Mouse (Mus musculus): ENCODE results near the gene Cdkn2aip. TPM values are rescaled to one million over a fixed set of nuclear protein-coding genes. Genes with fewer than 3 reads are reported as not detected.

The Cdkn2aip gene
- polyA plus RNA-seq, 1 experiment from 2014 or later: 34.6 TPM

DNA sequence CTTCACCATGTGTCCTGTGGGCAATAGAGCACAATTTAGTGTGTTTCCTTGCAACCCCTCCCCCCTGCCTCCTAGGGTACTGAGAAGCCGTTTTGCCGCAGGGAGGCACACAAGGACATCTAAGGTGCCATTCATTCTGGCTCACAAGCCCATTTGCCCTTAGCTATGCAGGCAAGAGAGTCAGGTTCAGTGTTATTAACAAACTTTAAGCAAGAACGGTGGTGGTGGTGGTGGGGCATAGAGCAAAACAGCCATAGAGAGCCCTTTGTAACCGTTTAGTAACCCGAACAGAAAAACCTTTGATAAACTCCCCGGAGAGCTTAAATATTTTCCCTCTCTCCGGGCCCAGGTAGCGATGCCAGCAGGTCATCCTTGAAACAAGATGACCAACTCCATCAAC, 29.3 kb upstream of the Cdkn2aip start:
- 28% methylated on average over 8 of the region's 8 CpGs for WGBS
- Histone ChIP-seq H3K9ac (replicated peaks) (no peak overlapping the region), H3K27ac (peak overlapping the region; percentile 77), H3K4me2 (peak overlapping the region; percentile 38), H3K9me3 (no peaks in the 10 kb centered on the region), H3K27me3 (peaks cover 4% of the 10 kb centered on the region; the same call in 1 of the 2 replicates), H3K4me3 (replicated peaks) (no peak overlapping the region), H3K4me1 (replicated peaks) (peaks cover 14% of the 10 kb centered on the region), H3K36me3 (no peaks in the 10 kb centered on the region)
- peak; percentile 70 for ATAC-seq (ENCODE audit: insufficient number of reproducible peaks, insufficient read depth, low FRiP score, low TSS enrichment, low read depth)

DNA sequence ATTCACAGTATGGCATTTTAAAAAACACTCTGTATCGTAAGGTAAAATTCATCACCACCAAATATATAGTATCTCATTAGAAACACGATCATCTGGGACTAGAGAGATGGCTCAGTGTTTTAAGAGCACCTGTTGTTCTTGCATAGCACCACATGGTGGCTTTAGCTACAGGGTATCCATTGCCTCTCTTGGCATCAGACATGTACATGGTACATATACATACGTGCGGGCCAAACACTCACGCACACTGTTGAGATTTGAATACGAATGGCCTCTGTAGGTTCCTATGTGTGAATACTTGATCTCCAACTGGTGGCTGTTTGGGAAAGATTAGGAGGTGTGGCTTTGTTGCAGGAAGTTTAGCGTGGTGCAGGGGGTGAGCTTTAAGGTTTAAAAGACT, 28.6 kb upstream of the Cdkn2aip start:
- ATAC-seq (ENCODE audit: insufficient number of reproducible peaks, insufficient read depth, low FRiP score, low TSS enrichment, low read depth): no peak
- Histone ChIP-seq H3K27me3 (peaks cover 4% of the 10 kb centered on the region; the same call in 1 of the 2 replicates), H3K9ac (replicated peaks) (no peak overlapping the region), H3K9me3 (no peaks in the 10 kb centered on the region), H3K36me3 (no peaks in the 10 kb centered on the region), H3K4me1 (replicated peaks) (peaks cover 14% of the 10 kb centered on the region), H3K27ac (peak overlapping the region; percentile 77), H3K4me3 (replicated peaks) (no peak overlapping the region), H3K4me2 (no peak overlapping the region)
- WGBS: 83% methylated on average over 7 of the region's 7 CpGs

DNA sequence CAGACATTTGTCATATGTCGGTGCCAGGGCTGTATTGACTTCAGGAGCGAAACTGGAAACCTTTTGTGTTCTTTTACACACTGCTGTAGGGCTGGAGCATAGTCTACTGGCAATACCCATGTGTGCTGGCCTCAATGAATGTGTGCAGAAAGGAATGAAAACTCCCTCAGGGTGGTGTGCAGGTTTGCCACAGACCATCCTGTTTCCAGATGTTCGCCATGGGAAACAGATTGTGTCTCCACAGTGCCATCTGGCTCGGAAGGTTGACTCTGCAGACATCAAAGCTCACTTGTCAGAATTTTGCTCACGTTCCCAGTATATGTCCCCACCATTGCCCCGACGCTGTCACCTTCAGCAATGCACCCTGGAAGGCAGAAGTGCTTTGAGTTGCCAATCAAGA, 23.4 kb upstream of the Cdkn2aip start:
- H3K4me3 ChIP-seq (replicated peaks): no peak overlapping the region
- H3K36me3 ChIP-seq: no peaks in the 10 kb centered on the region
- no peak overlapping the region for H3K27ac ChIP-seq
- H3K4me1 ChIP-seq (replicated peaks): peaks cover 16% of the 10 kb centered on the region
- no peak for ATAC-seq (ENCODE audit: insufficient number of reproducible peaks, insufficient read depth, low FRiP score, low TSS enrichment, low read depth)
- no peak overlapping the region for H3K4me2 ChIP-seq
- no peaks in the 10 kb centered on the region for H3K9me3 ChIP-seq
- 28% methylated on average over 7 of the region's 7 CpGs for WGBS
- H3K27me3 ChIP-seq: peaks cover 4% of the 10 kb centered on the region; the same call in 1 of the 2 replicates
- no peak overlapping the region for H3K9ac ChIP-seq (replicated peaks)

DNA sequence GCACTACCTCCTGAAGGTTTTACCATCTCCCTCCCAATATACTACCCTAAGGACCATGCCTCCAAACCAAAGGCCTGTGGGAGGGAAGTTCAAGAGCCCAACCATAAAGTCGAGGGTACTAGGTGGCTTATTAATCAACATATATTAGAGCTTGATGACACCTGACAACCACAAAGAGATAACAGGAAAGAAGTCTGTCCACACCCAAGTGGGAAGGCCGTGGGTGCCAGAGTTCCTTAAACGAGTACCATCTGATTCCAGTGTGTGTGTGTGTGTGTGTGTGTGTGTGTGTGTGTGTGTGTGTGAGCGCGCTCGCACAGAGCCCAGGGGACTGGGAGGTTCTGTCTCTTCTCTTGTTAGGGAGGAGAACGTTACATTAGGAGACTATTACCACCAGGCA, 15.6 kb upstream of the Cdkn2aip start:
- Histone ChIP-seq H3K4me2 (no peak overlapping the region), H3K27ac (no peak overlapping the region), H3K4me1 (replicated peaks) (peaks cover 3% of the 10 kb centered on the region; the same call in 1 of the 2 replicates), H3K4me3 (replicated peaks) (no peak overlapping the region), H3K9me3 (0 out of 2 replicates have a peak, but pooled peaks cover 3% of the 10 kb centered on the region), H3K36me3 (no peaks in the 10 kb centered on the region), H3K27me3 (peaks cover 4% of the 10 kb centered on the region), H3K9ac (replicated peaks) (no peak overlapping the region)
- ATAC-seq (ENCODE audit: insufficient number of reproducible peaks, insufficient read depth, low FRiP score, low TSS enrichment, low read depth): no peak
- WGBS: 75% methylated on average over 7 of the region's 7 CpGs

DNA sequence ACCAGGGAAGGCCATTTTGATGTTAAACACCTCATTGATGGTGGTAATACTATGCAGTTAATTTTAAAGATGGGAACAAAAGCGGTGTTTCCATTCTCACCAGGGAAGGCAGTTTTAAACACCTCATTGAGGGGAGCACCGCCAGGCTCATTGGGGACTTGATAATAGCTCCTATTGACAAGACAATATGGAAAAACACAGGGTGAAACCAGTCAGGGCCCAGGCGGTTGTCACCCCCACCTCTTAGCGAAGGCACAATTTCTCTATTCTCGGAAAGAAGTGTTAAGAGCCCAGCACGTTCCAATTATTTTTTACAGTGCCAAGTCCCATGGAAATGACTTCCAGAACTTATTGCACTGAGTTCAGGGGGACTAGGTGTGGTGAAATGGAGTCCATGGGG, 13.2 kb upstream of the Cdkn2aip start:
- ATAC-seq (ENCODE audit: insufficient number of reproducible peaks, insufficient read depth, low FRiP score, low TSS enrichment, low read depth): no peak
- 0 out of 2 replicates have a peak, but pooled peaks cover 3% of the 10 kb centered on the region for H3K9me3 ChIP-seq
- H3K27me3 ChIP-seq: peaks cover 4% of the 10 kb centered on the region
- no peak overlapping the region for H3K27ac ChIP-seq
- H3K9ac ChIP-seq (replicated peaks): no peak overlapping the region
- WGBS: 20% methylated on average over 6 of the region's 6 CpGs
- no peak overlapping the region for H3K4me2 ChIP-seq
- H3K4me1 ChIP-seq (replicated peaks): peaks cover 3% of the 10 kb centered on the region; the same call in 1 of the 2 replicates
- H3K4me3 ChIP-seq (replicated peaks): no peak overlapping the region
- no peaks in the 10 kb centered on the region for H3K36me3 ChIP-seq

DNA sequence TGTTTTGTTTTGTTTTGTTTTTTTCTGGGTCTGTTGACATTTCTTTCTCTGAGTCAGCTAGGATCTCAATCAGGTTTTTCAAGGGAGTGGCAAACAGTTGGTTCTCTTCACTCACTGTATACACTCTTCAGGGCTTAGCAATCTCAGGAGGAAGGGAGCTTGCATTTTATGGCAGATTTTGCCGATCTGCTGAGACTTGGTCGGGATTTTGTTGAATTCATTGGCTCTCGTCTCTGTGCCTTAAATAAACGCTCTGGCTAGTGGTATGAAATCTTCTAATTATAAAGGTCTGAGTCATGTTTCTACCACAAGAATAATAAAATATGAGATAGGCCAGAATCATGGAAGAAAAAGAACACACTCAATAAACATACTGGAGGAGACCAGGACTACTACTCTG, 7.9 kb upstream of the Cdkn2aip start:
- H3K27ac ChIP-seq: no peak overlapping the region
- no peaks in the 10 kb centered on the region for H3K36me3 ChIP-seq
- no peaks in the 10 kb centered on the region for H3K4me1 ChIP-seq (replicated peaks)
- no peak overlapping the region for H3K9ac ChIP-seq (replicated peaks)
- no peak for ATAC-seq (ENCODE audit: insufficient number of reproducible peaks, insufficient read depth, low FRiP score, low TSS enrichment, low read depth)
- no peak overlapping the region for H3K4me2 ChIP-seq
- WGBS: 70% methylated on average over 4 of the region's 4 CpGs
- H3K4me3 ChIP-seq (replicated peaks): no peak overlapping the region
- peaks cover 5% of the 10 kb centered on the region for H3K27me3 ChIP-seq
- 0 out of 2 replicates have a peak, but pooled peaks cover 3% of the 10 kb centered on the region for H3K9me3 ChIP-seq

DNA sequence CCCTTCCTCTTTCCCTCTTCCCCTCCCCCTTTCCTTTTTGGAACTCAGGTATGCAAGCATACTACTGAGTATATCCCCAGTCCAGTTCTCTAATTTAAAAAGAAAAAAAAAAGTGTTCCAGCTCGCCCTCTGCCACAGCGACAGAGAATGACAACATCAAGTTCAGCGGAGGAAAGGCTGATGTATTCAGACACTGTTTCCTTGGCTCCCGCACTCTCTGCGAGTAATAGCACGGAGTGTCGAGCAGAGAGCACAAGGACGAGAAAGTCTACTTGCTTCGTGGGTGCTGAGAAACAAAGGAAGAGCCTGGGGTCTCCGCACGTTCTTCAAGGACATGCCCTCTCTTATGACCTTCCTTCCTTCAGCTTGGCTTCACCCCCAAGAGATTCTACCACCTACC, 4.9 kb upstream of the Cdkn2aip start:
- Histone ChIP-seq H3K4me3 (replicated peaks) (no peak overlapping the region), H3K36me3 (no peaks in the 10 kb centered on the region), H3K27ac (no peak overlapping the region), H3K9me3 (no peaks in the 10 kb centered on the region), H3K9ac (replicated peaks) (no peak overlapping the region), H3K27me3 (peaks cover 5% of the 10 kb centered on the region; the same call in 1 of the 2 replicates), H3K4me2 (peak overlapping the region; percentile 15; the same call in 1 of the 2 replicates), H3K4me1 (replicated peaks) (peaks cover 3% of the 10 kb centered on the region)
- ATAC-seq (ENCODE audit: insufficient number of reproducible peaks, insufficient read depth, low FRiP score, low TSS enrichment, low read depth): no peak
- WGBS: 25% methylated on average over 11 of the region's 11 CpGs

DNA sequence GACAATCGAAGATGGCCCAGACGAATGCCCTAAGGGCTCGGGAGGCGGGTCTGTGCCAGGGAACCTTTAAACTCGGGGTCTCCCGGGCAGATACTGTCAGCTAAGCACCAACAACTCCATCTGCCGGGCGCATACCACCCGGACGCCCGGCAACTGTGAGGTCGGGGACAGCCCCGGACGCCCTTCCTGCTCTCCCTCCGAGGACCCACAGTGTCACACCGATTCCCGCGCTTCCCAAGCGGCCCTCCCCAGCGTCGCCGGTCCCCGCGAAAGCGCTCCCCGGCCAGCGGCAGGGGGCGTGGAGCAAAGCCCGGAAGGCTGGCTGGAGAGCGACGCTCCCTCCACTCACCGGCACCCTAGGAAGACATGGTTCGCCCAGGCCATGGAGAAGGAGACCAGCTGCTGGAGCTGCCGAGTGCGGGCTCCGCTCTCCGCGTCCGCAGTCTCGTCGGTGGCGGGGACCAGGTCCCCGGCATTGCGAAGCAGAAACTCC, 515 bp downstream of the Cdkn2aip start:
- Histone ChIP-seq H3K27me3 (no peaks in the 10 kb centered on the region), H3K9ac (replicated peaks) (peak overlapping the region; percentile 85), H3K4me1 (replicated peaks) (peaks cover 6% of the 10 kb centered on the region), H3K4me3 (replicated peaks) (peak overlapping the region; percentile 93), H3K4me2 (peak overlapping the region; percentile 67), H3K36me3 (peaks cover 25% of the 10 kb centered on the region), H3K9me3 (no peaks in the 10 kb centered on the region), H3K27ac (peak overlapping the region; percentile 94)
- peak; percentile 29 for ATAC-seq (ENCODE audit: insufficient number of reproducible peaks, insufficient read depth, low FRiP score, low TSS enrichment, low read depth)
- WGBS: under 1% methylated on average over 44 of the region's 44 CpGs

DNA sequence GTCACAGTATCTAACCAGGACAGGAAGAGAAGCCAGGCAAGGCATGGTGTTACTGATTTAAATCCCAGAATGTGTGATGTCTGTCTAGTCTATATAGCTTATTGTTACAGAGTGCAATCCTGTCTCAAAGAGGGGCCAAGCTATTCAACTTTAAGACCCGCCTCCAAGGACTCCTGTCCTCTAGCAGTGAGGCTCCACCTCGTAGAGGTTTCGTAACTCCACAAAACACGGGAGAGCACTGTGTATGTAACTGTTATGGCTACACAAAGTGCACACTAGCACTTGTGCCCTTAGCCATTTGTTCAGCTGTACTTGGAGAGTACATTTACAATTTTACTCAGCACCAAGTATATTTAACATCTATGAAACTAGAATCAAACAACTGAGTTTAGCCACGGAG, 5.6 kb downstream of the Cdkn2aip start:
- H3K4me3 ChIP-seq (replicated peaks): no peak overlapping the region
- H3K36me3 ChIP-seq: peaks cover 44% of the 10 kb centered on the region
- 90% methylated on average over 5 of the region's 5 CpGs for WGBS
- no peak overlapping the region for H3K9ac ChIP-seq (replicated peaks)
- H3K4me2 ChIP-seq: no peak overlapping the region
- 0 out of 2 replicates have a peak, but pooled peaks cover 3% of the 10 kb centered on the region for H3K4me1 ChIP-seq (replicated peaks)
- H3K9me3 ChIP-seq: no peaks in the 10 kb centered on the region
- H3K27me3 ChIP-seq: no peaks in the 10 kb centered on the region
- H3K27ac ChIP-seq: no peak overlapping the region
- no peak for ATAC-seq (ENCODE audit: insufficient number of reproducible peaks, insufficient read depth, low FRiP score, low TSS enrichment, low read depth)

DNA sequence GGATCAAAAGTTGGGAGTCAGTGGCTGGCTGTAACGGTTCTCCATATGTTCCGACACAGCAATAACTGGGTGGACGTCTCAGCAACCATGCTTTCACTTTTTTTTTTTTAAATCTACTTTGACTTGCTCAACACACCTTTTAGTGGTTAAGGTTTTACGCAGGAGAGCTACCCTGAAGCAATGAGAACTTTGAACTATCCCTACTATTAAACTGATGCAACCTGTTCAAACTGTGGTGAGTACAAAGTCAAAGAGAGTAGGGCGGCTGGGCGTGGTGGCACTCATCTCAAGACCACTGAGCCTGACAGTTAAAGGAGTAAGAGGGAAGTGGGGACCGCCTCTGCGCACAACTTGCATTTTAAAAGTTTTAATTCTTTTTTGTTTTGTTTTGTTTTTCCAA, 7.0 kb downstream of the Cdkn2aip start:
- peaks cover 39% of the 10 kb centered on the region for H3K36me3 ChIP-seq
- H3K9me3 ChIP-seq: no peaks in the 10 kb centered on the region
- no peak overlapping the region for H3K9ac ChIP-seq (replicated peaks)
- no peaks in the 10 kb centered on the region for H3K27me3 ChIP-seq
- no peak overlapping the region for H3K4me3 ChIP-seq (replicated peaks)
- no peak overlapping the region for H3K27ac ChIP-seq
- no peaks in the 10 kb centered on the region for H3K4me1 ChIP-seq (replicated peaks)
- no peak overlapping the region for H3K4me2 ChIP-seq
- 86% methylated on average over 8 of the region's 8 CpGs for WGBS
- ATAC-seq (ENCODE audit: insufficient number of reproducible peaks, insufficient read depth, low FRiP score, low TSS enrichment, low read depth): no peak

DNA sequence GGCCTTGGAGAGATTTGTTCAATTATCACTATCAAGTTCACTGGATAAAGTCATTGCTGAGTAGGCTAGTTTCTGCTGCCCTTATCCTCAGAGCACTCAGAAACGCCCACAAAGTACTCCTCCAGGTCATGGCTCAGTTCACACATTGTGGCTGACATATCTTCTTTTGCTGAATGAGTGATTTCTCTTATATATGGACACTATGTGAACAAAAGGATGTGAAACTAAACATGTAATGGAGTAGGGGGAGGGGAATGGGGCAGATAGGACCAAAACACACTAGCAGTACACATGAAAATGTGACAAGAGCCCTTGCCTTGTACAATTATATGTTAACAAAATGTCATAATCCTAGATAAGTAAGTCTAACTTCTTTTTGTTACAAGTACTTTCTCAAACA, 11.4 kb downstream of the Cdkn2aip start:
- H3K9ac ChIP-seq (replicated peaks): no peak overlapping the region
- H3K4me1 ChIP-seq (replicated peaks): no peaks in the 10 kb centered on the region
- no peak overlapping the region for H3K4me2 ChIP-seq
- H3K36me3 ChIP-seq: peaks cover 13% of the 10 kb centered on the region
- peaks cover 7% of the 10 kb centered on the region for H3K9me3 ChIP-seq
- H3K27ac ChIP-seq: no peak overlapping the region
- WGBS: 73% methylated on average over 1 of the region's 1 CpGs
- no peak overlapping the region for H3K4me3 ChIP-seq (replicated peaks)
- no peaks in the 10 kb centered on the region for H3K27me3 ChIP-seq
- no peak for ATAC-seq (ENCODE audit: insufficient number of reproducible peaks, insufficient read depth, low FRiP score, low TSS enrichment, low read depth)

DNA sequence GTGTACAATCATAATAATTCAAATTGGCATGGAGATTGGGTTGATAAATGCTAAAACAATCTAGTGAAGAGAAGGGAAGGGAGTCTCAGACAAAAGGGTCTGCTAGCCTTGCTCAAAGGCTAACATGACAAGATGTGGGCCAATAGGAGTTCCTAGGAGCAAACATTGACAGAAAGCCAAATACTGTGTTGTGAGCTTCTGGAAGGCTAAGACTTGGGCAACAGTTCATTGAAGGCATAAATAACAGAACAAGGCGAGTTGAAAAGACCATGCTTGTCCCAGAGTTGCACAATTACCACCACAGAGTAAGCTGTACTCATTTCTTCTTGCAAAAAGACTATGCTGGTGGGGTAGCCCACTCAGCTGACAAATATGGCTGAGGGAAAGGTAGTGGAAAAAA, 16.0 kb downstream of the Cdkn2aip start:
- Histone ChIP-seq H3K4me2 (no peak overlapping the region), H3K4me1 (replicated peaks) (no peaks in the 10 kb centered on the region), H3K9me3 (peaks cover 7% of the 10 kb centered on the region), H3K4me3 (replicated peaks) (no peak overlapping the region), H3K36me3 (no peaks in the 10 kb centered on the region), H3K27me3 (no peaks in the 10 kb centered on the region), H3K27ac (no peak overlapping the region), H3K9ac (replicated peaks) (no peak overlapping the region)
- 67% methylated on average over 1 of the region's 1 CpGs for WGBS
- ATAC-seq (ENCODE audit: insufficient number of reproducible peaks, insufficient read depth, low FRiP score, low TSS enrichment, low read depth): no peak
